Mouse (Mus musculus): ENCODE data around the gene Sh3gl2.

Gene Sh3gl2

DNA sequence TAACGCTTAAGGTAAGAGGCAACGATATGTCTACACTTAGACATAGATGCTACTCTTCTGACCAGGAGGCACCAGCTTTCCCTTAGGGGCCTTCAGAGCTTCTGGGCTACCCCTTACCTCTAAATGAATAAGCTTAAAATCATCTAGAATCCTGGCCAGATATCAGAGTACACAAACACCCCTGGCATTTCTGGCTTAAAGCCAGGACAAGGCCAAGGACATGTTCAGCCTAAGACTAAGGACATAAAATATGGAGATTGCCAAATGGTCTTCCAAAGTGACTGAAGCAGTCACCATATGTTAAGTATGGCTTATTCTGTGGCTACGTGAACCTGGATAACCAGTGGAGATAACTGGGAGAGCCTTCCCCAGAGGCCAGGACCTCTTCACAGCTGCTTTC lies 211.5 kb downstream of the Sh3gl2 start:
- DNase-seq (ENCODE audit: low read depth, low spot score) = no peak

- DNase-seq (ENCODE audit: low read depth, low spot score) = no peak
These were observed 215.5 kb downstream of the Sh3gl2 start for GRCm38 (mm10) chr4:85420429-85420828.

DNA sequence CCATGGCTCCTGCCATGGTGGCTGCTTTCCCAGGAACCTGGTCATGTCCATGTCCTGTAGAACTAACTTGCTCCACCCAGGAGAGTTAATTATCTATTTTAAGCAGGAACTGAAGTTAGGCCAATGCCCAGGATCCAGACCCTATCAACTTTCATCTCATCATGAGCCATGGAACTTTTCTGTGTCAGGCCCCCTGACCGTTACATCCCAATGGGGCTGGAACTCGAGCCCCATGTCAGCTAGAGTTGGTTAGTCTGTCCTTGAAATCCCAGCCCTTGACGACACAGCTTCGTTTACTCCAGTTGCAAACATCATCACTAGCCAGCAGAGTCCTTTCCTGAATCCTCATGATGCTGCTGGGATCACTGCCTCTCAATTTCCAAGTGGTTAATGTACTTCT lies 221.3 kb downstream of the Sh3gl2 start:
- DNase-seq (ENCODE audit: low read depth, low spot score) = no peak

DNA sequence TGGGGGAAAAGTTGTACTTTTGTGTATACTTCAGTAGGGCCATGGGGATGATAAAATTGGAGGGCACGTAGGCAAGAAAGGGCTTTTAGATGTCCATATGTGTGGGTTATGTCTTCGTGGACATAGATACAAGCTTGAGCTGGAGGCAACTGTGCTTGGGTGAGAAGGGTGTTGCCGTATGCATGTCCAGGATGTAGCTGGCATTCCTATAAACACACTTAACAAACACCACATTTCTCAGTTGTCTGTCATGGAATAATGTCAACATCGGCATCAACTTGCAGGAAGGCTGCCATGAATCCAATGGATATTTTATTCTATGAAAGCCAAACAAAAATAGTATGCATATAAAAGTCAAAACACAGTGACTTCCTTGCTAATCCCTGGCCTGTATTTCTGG lies 227.9 kb downstream of the Sh3gl2 start:
- no peak for DNase-seq (ENCODE audit: low read depth, low spot score)

GRCm38 (mm10) chr4:85434734-85435133 lies 229.8 kb downstream of the Sh3gl2 start:
- no peak for DNase-seq (ENCODE audit: low read depth, low spot score)

DNA sequence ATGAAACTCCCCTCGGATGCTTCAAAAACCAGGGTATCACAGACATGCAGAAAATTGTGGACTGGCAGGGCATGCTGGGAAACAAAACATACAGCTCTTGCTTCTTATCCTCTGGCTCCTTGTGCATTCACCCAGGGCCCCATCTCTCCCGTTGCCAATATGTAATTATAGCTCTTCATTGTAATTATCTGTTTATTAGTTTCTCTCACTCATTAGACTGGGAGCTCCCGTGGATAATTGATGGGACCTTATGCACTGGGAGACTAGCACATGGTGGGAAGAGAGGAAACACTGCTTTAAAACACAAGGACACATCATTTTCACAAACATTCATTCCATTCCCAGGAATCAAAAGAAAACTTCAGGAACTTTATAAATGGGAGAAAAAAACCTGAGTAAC lies 233.9 kb downstream of the Sh3gl2 start:
- DNase-seq (ENCODE audit: low read depth, low spot score) = no peak

GRCm38 (mm10) chr4:85483586-85483985 lies 278.7 kb downstream of the Sh3gl2 start:
- peak; percentile 26 for DNase-seq (ENCODE audit: low read depth, low spot score)

- peak; percentile 40 for DNase-seq (ENCODE audit: low read depth, low spot score)
These were observed 281.5 kb downstream of the Sh3gl2 start for GRCm38 (mm10) chr4:85486316-85486946.

GRCm38 (mm10) chr4:85505718-85506117 lies 300.8 kb downstream of the Sh3gl2 start:
- DNase-seq (ENCODE audit: low read depth, low spot score) = no peak

DNA sequence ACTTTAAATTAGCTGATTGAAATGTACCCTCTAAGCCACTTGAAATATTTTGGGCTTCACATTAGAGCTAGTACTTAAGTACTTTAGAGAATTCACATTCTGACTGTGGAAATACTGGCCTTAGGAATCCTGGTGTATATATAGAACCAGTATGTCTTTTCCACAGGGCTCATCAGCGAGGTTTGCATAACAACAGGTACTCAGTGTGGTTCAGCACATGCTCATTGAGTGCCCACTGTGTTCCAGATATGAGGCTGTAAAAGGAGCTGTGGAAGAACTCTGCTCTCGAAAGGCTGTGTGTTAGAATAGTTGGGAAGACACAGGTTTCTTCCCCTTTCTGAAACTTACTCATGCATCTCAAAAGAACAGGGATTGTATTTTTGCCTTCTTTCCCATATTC lies 302.1 kb downstream of the Sh3gl2 start:
- no peak for DNase-seq (ENCODE audit: low read depth, low spot score)

DNA sequence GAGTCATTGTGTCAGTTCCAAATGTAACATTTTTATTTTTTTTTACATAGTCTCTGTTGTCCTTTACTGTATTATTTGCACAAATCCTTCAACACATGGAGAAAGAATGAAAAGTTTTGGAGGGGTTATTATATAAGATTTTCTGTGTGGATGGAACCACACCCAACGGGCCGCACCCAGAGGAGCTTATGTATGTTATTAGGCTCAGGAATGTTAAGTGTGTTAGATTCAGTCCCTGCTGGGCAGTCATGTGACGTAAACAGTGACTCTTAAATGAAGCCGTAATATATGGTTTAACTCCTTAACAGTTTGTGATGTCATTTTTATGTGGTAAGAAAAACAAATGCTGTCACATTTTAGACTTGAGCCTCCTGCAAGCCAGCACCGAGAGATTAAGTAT lies 302.6 kb downstream of the Sh3gl2 start:
- DNase-seq (ENCODE audit: low read depth, low spot score) = no peak

GRCm38 (mm10) chr4:85513288-85513687 lies 308.4 kb downstream of the Sh3gl2 start:
- no peak for DNase-seq (ENCODE audit: low read depth, low spot score)

DNA sequence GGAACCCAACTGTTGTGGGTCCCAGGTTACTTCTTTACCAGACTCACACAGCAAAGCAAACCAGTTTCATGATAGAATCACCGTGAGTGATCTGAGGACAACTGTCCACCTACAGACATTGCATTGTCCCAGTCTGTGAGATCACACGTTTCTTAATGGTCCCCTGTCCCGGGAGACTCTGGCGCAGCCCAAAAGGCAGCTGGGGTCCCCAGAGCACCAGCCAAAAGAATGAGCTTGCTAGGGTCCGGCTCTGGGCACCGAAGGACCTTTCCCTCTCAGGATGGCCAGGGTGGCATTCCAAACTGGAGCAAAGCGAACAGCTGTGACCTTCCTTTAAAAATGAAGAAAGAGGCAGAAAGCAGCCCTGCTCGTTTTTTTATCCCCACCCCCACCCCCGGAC lies 308.9 kb downstream of the Sh3gl2 start, which contains the start of gene Adamtsl1:
Gene Adamtsl1 (plus strand): TSS at position 381 of the 400 bp plus-strand sequence.
- no peak for DNase-seq (ENCODE audit: low read depth, low spot score)

GRCm38 (mm10) chr4:85514205-85514681 lies 309.3 kb downstream of the Sh3gl2 start:
- no peak for DNase-seq (ENCODE audit: low read depth, low spot score)

DNA sequence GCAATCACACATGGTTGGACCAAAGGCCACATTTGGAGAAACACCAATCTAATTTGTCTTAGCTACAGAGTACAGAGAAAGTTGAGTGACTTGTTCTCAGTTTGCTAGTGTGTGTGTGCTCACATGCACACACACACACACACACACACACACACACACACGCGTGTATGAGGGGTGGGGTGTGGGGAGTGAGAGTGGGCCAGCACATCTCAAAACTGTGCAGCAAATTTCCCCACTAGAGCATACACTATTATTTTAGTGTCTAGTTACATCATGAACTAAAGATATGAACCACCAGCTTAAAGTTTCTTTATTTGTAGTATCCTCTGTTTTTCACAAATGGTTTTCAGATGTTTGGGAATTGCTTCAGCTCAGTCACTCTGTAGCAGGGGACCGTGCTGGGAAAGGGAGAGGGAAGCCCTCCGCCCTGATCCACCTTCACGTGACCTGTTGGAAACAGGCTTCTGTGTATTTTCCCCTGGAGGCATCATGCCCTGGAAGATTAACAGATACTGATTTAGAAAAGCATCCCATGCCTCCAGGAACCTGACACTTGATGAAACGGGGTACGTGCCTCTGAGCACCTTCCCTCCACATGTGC lies 322.1 kb downstream of the Sh3gl2 start:
- DNase-seq (ENCODE audit: low read depth, low spot score) = no peak

GRCm38 (mm10) chr4:85529852-85530251 lies 324.9 kb downstream of the Sh3gl2 start:
- no peak for DNase-seq (ENCODE audit: low read depth, low spot score)

- no peak for DNase-seq (ENCODE audit: low read depth, low spot score)
These were observed 334.8 kb downstream of the Sh3gl2 start for GRCm38 (mm10) chr4:85539677-85540076.

DNA sequence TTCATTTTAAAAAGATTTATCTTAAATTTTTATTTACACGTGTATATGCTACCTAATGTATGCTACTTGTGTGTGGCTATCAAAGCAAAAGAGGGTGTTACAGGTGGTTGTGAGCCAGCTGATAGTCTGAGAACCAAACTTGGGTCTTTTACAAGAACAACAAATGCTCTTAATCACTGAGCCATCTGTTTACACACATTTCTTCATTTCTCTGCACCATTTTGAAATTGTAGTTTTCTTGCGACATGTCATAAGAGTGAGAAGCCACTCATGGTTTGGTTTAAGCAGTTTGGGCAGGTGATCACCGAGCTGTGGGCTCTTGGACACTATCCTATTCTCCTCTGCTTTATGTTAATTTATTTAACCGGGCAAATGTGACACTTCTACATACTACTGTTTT lies 338.3 kb downstream of the Sh3gl2 start:
- no peak for DNase-seq (ENCODE audit: low read depth, low spot score)

DNA sequence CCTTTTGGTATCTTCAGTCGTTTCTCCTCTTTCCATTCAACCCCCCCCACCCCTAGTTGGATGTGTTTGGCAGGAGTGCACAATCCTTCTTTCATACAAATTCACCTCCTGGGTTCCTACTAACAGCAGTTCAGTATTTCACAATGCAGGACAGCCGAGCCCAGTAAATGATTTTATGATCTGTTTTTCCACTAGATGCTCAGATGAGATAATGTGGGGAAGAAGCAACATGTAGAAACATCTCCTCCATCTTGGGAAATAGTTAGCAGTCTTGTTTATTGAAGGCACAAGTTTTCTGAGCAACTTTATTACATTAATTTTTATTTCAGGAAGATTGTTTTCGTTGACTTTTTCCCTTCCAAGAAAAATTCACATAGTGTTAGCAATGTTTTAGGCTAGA lies 349.8 kb downstream of the Sh3gl2 start:
- no peak for DNase-seq (ENCODE audit: low read depth, low spot score)

DNA sequence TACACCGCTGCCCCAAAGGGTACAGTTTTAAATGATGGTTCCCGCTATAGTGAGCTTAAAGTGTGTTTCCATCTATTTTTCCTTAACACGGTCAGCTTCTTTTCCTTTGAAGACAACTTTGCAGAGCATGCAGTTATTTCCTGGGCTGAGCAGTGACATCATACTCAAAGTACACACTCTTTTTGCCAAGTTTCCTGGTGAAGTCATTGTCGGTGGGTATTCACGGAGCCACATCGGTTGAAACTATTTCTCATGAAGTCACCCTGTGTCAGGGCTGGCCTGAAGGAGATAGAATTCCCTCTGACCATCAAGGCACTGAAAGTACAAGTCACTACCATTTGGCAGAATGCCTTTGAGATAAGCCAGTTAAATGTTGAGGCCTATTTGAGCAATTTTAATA lies 354.8 kb downstream of the Sh3gl2 start:
- no peak for DNase-seq (ENCODE audit: low read depth, low spot score)

GRCm38 (mm10) chr4:85585426-85585825 lies 380.5 kb downstream of the Sh3gl2 start:
- DNase-seq (ENCODE audit: low read depth, low spot score) = no peak

DNA sequence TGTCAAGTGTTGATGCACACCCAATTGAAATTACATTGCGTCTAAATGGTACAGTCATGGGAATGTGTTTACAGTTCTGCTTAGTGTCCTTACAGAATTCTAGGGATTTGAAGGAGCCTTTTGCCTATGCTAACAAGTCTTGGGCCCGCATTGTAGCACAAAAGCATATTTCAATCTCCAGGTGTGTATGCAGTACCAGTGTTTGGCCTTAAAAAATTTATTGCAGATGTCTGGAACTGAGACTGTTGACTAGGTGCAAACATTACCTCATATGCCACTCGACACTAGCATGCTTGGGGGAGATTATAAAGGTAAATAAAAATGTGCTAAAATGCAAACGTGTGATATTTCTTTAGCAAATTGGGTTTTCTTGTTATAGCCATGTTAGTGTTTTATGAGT lies 384.0 kb downstream of the Sh3gl2 start:
- DNase-seq (ENCODE audit: low read depth, low spot score) = no peak

GRCm38 (mm10) chr4:85591037-85591436 lies 386.1 kb downstream of the Sh3gl2 start:
- DNase-seq (ENCODE audit: low read depth, low spot score) = no peak

- no peak for DNase-seq (ENCODE audit: low read depth, low spot score)
These were observed 389.2 kb downstream of the Sh3gl2 start for GRCm38 (mm10) chr4:85594159-85594558.

Measured in brain, embryonic 18.5 days (tissue).